Mouse (Mus musculus): ENCODE results near the gene Sat2. TPM values are rescaled to one million over a fixed set of nuclear protein-coding genes. Genes with fewer than 3 reads are reported as not detected.
"Not testable (repeated sequence)": the region's sequence is repeated elsewhere in the genome, so short reads cannot be mapped to it uniquely, and the experiment has no call there.

Gene Sat2
- polyA plus RNA-seq, 1 experiment from 2014 or later, result 21.3 TPM

DNA sequence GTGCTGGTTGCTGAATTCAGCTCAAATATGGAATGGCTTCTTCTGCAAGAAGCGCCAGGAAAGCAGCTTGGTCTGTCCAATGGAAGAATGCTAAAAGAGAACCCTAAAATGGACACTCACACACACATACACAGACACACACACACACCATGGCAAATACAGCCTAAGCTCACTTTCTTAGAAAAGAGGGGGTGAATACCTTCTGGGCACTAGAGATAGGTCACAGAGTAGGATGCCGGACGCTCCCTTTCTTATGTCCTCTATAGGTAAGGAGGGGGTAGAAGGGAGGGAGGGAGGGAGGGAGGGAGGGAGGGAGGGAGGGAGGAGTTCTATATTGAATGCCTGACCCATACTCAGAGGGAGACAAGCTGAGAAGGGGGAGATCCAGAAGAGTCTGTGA, 13.3 kb upstream of the Sat2 start:
- peaks cover 16% of the 10 kb centered on the region for H3K4me1 ChIP-seq (ENCODE audit: insufficient read depth, low read length)
- no peak overlapping the region for H3K27ac ChIP-seq (ENCODE audit: low read length)
- H3K36me3 ChIP-seq (ENCODE audit: insufficient read depth, low read length), result no peaks in the 10 kb centered on the region
- no peak overlapping the region for H3K4me3 ChIP-seq (ENCODE audit: low read length)
- no peaks in the 10 kb centered on the region for H3K9me3 ChIP-seq (ENCODE audit: low read length)
- ATAC-seq (ENCODE audit: low FRiP score, low TSS enrichment), result no peak
- H3K27me3 ChIP-seq (ENCODE audit: insufficient read depth, low read length), result peaks cover 9% of the 10 kb centered on the region
- WGBS, result 93% methylated on average over 3 of the region's 3 CpGs
- no peak overlapping the region for H3K4me2 ChIP-seq (replicated peaks; ENCODE audit: low read depth, low read length)
- no peak overlapping the region for H3K9ac ChIP-seq (replicated peaks; ENCODE audit: low read length)

DNA sequence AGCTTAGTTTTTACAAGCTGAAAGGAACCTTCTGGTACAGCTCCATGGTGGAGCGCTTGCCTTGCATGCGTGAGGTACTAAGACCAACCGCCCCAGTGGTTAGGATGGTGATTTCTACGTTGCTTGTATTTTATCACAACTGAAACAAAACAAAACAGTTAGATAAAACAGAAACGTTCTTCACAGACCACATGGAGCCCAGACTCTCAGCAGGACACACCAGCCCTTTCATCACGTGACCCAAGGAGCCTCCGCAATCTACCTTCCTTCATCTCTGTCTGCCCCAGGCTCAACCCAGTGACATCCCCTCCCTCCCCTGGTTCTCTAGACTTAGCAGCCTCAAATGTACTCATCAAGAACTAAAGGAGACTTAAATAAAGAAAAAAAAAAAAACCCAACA, 12.4 kb upstream of the Sat2 start:
- peaks cover 3% of the 10 kb centered on the region for H3K27me3 ChIP-seq (ENCODE audit: insufficient read depth, low read length)
- no peak overlapping the region for H3K27ac ChIP-seq (ENCODE audit: low read length)
- peaks cover 17% of the 10 kb centered on the region for H3K4me1 ChIP-seq (ENCODE audit: insufficient read depth, low read length)
- no peak for ATAC-seq (ENCODE audit: low FRiP score, low TSS enrichment)
- no peak overlapping the region for H3K4me3 ChIP-seq (ENCODE audit: low read length)
- no peak overlapping the region for H3K9ac ChIP-seq (replicated peaks; ENCODE audit: low read length)
- no peak overlapping the region for H3K4me2 ChIP-seq (replicated peaks; ENCODE audit: low read depth, low read length)
- no peaks in the 10 kb centered on the region for H3K9me3 ChIP-seq (ENCODE audit: low read length)
- no peaks in the 10 kb centered on the region for H3K36me3 ChIP-seq (ENCODE audit: insufficient read depth, low read length)
- WGBS, result 70% methylated on average over 7 of the region's 7 CpGs

DNA sequence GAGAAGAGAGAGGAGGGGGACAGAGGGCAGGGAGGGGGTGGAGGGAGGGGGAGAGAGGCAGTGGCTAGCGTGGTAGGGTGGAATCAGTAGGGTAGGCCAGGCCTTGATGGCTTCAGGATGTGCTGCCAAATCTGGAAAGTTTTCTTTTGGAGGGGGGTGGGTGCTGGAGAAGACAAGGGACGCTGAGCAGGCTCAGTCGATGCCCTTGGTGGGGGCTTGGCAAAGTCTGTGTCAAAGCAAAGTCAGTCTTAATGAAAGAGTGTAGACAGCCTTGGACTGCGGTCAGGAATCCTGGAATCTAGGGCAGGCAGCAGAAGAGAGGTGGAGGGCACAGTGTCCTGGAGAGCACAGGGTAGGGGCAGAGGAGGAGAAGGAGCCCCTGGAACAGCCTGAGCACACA, 10.9 kb upstream of the Sat2 start:
- Histone ChIP-seq H3K36me3 (ENCODE audit: insufficient read depth, low read length) (no peaks in the 10 kb centered on the region), H3K4me3 (ENCODE audit: low read length) (no peak overlapping the region), H3K9ac (replicated peaks; ENCODE audit: low read length) (no peak overlapping the region), H3K4me2 (replicated peaks; ENCODE audit: low read depth, low read length) (no peak overlapping the region), H3K27ac (ENCODE audit: low read length) (no peak overlapping the region), H3K4me1 (ENCODE audit: insufficient read depth, low read length) (peaks cover 9% of the 10 kb centered on the region; the same call in 1 of the 2 replicates), H3K27me3 (ENCODE audit: insufficient read depth, low read length) (no peaks in the 10 kb centered on the region), H3K9me3 (ENCODE audit: low read length) (no peaks in the 10 kb centered on the region)
- 53% methylated on average over 4 of the region's 4 CpGs for WGBS
- no peak for ATAC-seq (ENCODE audit: low FRiP score, low TSS enrichment)

DNA sequence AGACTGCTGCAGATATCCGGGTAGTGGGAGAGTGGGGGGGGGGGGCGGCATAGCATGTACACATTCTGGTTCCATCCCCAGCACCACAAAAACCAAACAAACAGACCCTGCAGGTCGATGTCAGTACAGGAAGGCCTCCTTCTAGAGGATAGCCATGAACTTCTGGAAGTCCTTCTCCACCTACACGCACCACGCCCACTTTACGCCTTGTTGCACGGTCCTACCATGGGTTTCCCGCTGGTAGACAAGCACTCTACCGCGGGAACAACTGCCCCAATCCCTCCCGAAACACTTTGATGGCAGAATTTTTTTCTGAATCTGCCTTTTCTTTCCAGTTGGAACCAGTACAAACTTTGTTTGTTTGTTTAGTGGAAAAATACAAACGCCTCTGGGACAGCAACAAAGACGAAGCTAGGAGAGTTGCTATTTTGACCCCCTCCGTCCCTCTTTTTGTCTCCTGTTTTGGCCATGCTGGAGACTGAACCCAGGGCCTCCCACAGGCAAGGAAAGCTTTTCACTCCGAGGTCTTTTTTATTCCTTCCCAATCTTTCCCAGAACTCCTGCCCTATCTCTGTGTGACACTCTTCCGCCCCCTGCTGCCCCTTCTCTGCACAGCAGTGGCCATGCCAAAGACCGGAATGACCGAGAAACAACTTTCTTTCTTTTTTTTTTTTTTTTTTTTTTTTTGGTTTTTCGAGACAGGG, 8.1 kb upstream of the Sat2 start:
- Histone ChIP-seq H3K4me1 (ENCODE audit: insufficient read depth, low read length) (peaks cover 4% of the 10 kb centered on the region; the same call in 1 of the 2 replicates), H3K4me3 (ENCODE audit: low read length) (peak overlapping the region; percentile 8; the same call in 1 of the 2 replicates), H3K9ac (replicated peaks; ENCODE audit: low read length) (peak overlapping the region; percentile 53), H3K27me3 (ENCODE audit: insufficient read depth, low read length) (no peaks in the 10 kb centered on the region), H3K27ac (ENCODE audit: low read length) (no peak overlapping the region), H3K36me3 (ENCODE audit: insufficient read depth, low read length) (no peaks in the 10 kb centered on the region), H3K9me3 (ENCODE audit: low read length) (no peaks in the 10 kb centered on the region), H3K4me2 (replicated peaks; ENCODE audit: low read depth, low read length) (peak overlapping the region; percentile 43; the same call in 1 of the 2 replicates)
- 12% methylated on average over 18 of the region's 19 CpGs for WGBS
- ATAC-seq (ENCODE audit: low FRiP score, low TSS enrichment), result no peak

DNA sequence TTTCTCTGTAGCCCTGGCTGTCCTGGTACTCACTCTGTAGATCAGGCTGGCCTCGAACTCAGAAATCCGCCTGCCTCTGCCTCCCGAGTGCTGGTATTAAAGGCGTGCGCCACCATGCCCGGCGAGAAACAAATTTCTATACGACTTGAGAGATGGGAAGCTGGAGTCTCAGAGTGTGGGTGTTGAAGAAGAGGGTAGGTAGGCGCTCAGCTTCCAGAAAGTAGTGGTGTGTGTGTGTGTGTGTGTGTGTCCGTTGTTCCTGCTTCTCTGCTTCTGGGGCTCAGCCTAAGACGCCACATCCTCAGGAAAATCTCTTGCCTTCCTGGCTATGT, 7.6 kb upstream of the Sat2 start:
- not testable (repeated sequence) for ATAC-seq (ENCODE audit: low FRiP score, low TSS enrichment); H3K4me1 ChIP-seq (ENCODE audit: insufficient read depth, low read length); H3K36me3 ChIP-seq (ENCODE audit: insufficient read depth, low read length); H3K27ac ChIP-seq (ENCODE audit: low read length); H3K9me3 ChIP-seq (ENCODE audit: low read length); H3K4me3 ChIP-seq (ENCODE audit: low read length); H3K9ac ChIP-seq (replicated peaks; ENCODE audit: low read length); H3K27me3 ChIP-seq (ENCODE audit: insufficient read depth, low read length)
- WGBS, result 53% methylated on average over 11 of the region's 11 CpGs
- peak overlapping the region; percentile 43; the same call in 1 of the 2 replicates for H3K4me2 ChIP-seq (replicated peaks; ENCODE audit: low read depth, low read length)

DNA sequence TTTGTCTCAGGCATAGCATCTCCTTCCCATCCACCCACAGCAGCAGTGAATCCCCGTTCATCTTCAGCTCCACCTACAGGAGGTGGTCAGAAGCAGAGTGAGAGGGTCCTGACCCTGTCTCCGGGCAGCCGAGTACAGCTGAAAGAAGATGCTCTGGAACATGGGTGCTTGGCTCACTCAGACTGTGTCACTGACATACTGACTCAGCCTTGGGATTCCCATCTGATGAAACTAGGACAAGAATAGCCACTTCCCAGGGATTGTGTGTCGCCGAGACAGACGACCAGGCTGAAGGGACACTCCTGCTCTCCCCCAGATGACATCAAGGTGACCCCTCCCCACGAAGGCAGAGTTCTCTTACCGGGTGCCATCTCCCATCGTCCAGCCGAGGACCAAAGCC, 5.0 kb upstream of the Sat2 start:
- 29% methylated on average over 10 of the region's 10 CpGs for WGBS
- no peak overlapping the region for H3K27ac ChIP-seq (ENCODE audit: low read length)
- no peak overlapping the region for H3K9ac ChIP-seq (replicated peaks; ENCODE audit: low read length)

DNA sequence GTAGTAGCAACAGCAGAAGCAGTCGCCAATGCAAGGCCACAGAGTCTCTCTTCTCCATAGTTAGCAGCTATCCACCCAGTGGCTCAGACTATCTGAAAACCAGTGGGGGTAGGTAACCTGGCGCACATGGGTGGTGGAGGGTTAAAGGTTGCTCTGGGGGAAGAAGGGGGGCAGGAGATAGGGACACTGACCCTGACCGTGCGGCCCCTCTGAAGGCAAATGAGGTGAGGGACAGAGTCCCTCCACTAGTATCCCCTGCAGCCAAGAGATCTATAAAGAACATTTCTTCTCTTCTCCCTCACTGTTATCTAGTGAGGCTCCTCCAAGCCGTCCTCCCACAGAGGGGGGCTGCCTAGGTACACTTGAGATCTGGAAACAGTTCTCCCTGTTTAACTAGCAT, 4.0 kb upstream of the Sat2 start, which contains the start of gene Shbg:
Shbg (minus strand) TSS at position 101 of the 400 bp plus-strand sequence.
- Histone ChIP-seq H3K9ac (replicated peaks; ENCODE audit: low read length) (no peak within 1 kb of the TSS), H3K27ac (ENCODE audit: low read length) (no peak within 1 kb of the TSS), H3K4me3 (ENCODE audit: low read length) (no peak within 1 kb of the TSS), H3K27me3 (ENCODE audit: insufficient read depth, low read length) (no peaks in the 10 kb centered on the region), H3K36me3 (ENCODE audit: insufficient read depth, low read length) (no peaks in the 10 kb centered on the region), H3K4me2 (replicated peaks; ENCODE audit: low read depth, low read length) (no peak within 1 kb of the TSS), H3K9me3 (ENCODE audit: low read length) (no peaks in the 10 kb centered on the region), H3K4me1 (ENCODE audit: insufficient read depth, low read length) (peaks cover 12% of the 10 kb centered on the region; the same call in 1 of the 2 replicates)
- 59% methylated on average over 5 of the region's 5 CpGs for WGBS
- no peak for ATAC-seq (ENCODE audit: low FRiP score, low TSS enrichment)

More for the DNA sequence above, 5.0 kb upstream of the Sat2 start:
- Histone ChIP-seq H3K9me3 (ENCODE audit: low read length) (no peaks in the 10 kb centered on the region), H3K4me1 (ENCODE audit: insufficient read depth, low read length) (peaks cover 7% of the 10 kb centered on the region; the same call in 1 of the 2 replicates), H3K4me2 (replicated peaks; ENCODE audit: low read depth, low read length) (no peak overlapping the region), H3K36me3 (ENCODE audit: insufficient read depth, low read length) (no peaks in the 10 kb centered on the region), H3K4me3 (ENCODE audit: low read length) (no peak overlapping the region), H3K27me3 (ENCODE audit: insufficient read depth, low read length) (no peaks in the 10 kb centered on the region)
- ATAC-seq (ENCODE audit: low FRiP score, low TSS enrichment), result no peak

DNA sequence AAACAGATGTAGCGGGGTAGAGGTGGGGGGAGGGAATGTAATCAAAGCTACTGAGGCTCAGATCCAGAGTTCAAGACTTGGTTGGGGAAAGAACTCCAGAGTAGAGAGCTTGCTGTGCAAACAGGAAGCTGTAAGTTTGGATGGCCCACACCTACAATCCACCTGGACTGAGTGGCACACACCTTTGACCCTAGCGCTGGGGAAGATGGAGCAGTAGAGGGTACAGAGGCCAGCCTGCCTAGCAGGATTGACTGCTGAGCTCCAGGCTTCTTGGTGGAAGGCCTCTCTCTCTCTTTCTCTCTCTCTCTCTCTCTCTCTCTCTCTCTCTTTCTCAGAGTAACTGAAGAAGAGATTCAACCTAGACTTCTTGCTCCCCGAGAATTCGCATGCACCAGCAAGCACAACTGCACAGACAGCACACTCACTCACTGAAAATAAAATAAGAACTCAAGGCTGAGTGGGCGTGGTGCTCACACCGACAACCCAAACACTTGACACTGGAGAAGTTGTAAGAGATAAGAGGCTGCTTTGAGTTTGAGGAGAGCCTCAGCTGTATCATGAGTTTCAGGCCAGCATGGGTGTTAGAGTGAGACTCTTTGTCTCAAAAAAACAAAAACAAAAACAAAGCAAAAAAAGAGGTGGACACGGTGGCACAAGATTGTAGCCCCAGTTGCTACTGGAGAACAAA, 1.3 kb upstream of the Sat2 start:
- H3K36me3 ChIP-seq (ENCODE audit: insufficient read depth, low read length), result no peaks in the 10 kb centered on the region
- H3K4me3 ChIP-seq (ENCODE audit: low read length), result no peak overlapping the region
- H3K9me3 ChIP-seq (ENCODE audit: low read length), result no peaks in the 10 kb centered on the region
- ATAC-seq (ENCODE audit: low FRiP score, low TSS enrichment), result no peak
- H3K9ac ChIP-seq (replicated peaks; ENCODE audit: low read length), result no peak overlapping the region
- no peak overlapping the region for H3K4me2 ChIP-seq (replicated peaks; ENCODE audit: low read depth, low read length)
- H3K27ac ChIP-seq (ENCODE audit: low read length), result no peak overlapping the region
- H3K4me1 ChIP-seq (ENCODE audit: insufficient read depth, low read length), result peaks cover 9% of the 10 kb centered on the region; the same call in 1 of the 2 replicates
- no peaks in the 10 kb centered on the region for H3K27me3 ChIP-seq (ENCODE audit: insufficient read depth, low read length)
- WGBS, result 78% methylated on average over 7 of the region's 7 CpGs

DNA sequence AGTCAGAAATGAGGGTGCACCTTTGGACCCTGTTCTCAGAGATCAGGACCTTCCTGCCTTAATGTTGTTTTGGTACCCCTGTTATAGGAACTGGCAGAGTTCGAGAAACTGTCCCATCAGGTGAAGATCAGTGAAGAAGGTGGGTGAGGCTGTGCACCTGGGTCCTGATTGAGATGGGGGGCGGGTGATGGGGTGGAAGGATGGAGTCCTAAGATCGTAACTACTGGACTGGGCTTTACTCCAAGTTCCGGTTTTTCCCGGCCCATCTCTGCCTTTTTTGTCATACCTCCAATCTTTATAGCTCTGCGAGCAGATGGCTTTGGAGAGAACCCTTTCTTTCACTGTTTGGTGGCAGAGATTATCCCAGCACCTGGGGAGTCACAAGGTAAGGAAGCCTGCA, 582 bp downstream of the Sat2 start:
- Histone ChIP-seq H3K9ac (replicated peaks; ENCODE audit: low read length) (peak overlapping the region; percentile 79), H3K27me3 (ENCODE audit: insufficient read depth, low read length) (no peaks in the 10 kb centered on the region), H3K36me3 (ENCODE audit: insufficient read depth, low read length) (no peaks in the 10 kb centered on the region), H3K4me3 (ENCODE audit: low read length) (peak overlapping the region; percentile 67), H3K4me1 (ENCODE audit: insufficient read depth, low read length) (peaks cover 9% of the 10 kb centered on the region; the same call in 1 of the 2 replicates), H3K27ac (ENCODE audit: low read length) (peak overlapping the region; percentile 79), H3K9me3 (ENCODE audit: low read length) (no peaks in the 10 kb centered on the region), H3K4me2 (replicated peaks; ENCODE audit: low read depth, low read length) (peak overlapping the region; percentile 79)
- 0 out of 2 replicates have a peak, but pooled peaks have one; percentile 1 for ATAC-seq (ENCODE audit: low FRiP score, low TSS enrichment)
- 31% methylated on average over 6 of the region's 6 CpGs for WGBS

DNA sequence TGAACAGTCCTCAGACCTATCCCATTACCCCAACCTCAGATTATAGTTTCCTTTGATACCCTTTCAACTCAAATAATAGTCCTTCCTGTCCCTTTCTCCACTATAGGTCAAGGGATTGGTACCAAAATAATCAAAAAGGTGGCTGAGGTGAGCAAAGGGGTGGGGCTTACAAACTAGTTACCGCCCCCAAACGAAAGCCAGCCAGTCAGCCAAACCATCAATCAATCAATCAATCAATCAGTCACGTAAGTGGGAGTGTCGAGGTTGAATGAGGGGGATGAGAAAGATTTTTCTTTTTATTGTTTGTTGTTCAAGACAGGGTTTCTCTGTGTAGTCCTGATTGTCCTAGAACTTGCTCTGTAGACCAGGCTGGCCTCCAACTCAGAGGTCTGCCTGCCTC, 1.2 kb downstream of the Sat2 start:
- no peaks in the 10 kb centered on the region for H3K36me3 ChIP-seq (ENCODE audit: insufficient read depth, low read length)
- peaks cover 9% of the 10 kb centered on the region; the same call in 1 of the 2 replicates for H3K4me1 ChIP-seq (ENCODE audit: insufficient read depth, low read length)
- no peak overlapping the region for H3K9ac ChIP-seq (replicated peaks; ENCODE audit: low read length)
- ATAC-seq (ENCODE audit: low FRiP score, low TSS enrichment), result no peak
- no peaks in the 10 kb centered on the region for H3K9me3 ChIP-seq (ENCODE audit: low read length)
- no peak overlapping the region for H3K27ac ChIP-seq (ENCODE audit: low read length)
- H3K27me3 ChIP-seq (ENCODE audit: insufficient read depth, low read length), result no peaks in the 10 kb centered on the region
- H3K4me3 ChIP-seq (ENCODE audit: low read length), result no peak overlapping the region
- 62% methylated on average over 4 of the region's 4 CpGs for WGBS
- H3K4me2 ChIP-seq (replicated peaks; ENCODE audit: low read depth, low read length), result peak overlapping the region; percentile 79

All from kidney, embryonic 16.5 days (tissue).